Mouse (Mus musculus) MEL (cell line): Measurements from ENCODE around the gene Fkbp5. TPM values are rescaled to one million over a fixed set of nuclear protein-coding genes. Genes with fewer than 3 reads are reported as not detected.
A peak's percentile ranks its signal among the peaks of the same experiment; 100 is the strongest.

Experiments
- DNase-seq: peaks from one replicate; pipeline ENCODE4 v3.0.0; 2011; ENCODE audit warnings: low read depth, low spot score
- H3K27ac ChIP-seq: 2 replicates; pipeline ENCODE4 v1.5.1; 2012; ENCODE audit warnings: low read depth, mild to moderate bottlenecking, control low read depth, low read length, moderate library complexity; ENCODE audit not compliant: control insufficient read depth
- H3K27me3 ChIP-seq, 2 experiments: fragments of 150-350 bp in 1 of 2; sonication (generic) in 1 of 2; 2 replicates each; pipeline ENCODE4 v1.6.1; 2012; ENCODE audit warnings: low read length in 2 of 2, mild to moderate bottlenecking in 2 of 2, improper control_type of control experiment in 1 of 2, moderate library complexity in 1 of 2; ENCODE audit not compliant: insufficient read depth in 2 of 2, control insufficient read depth in 1 of 2
- H3K36me3 ChIP-seq, 2 experiments: 2 replicates each; pipeline ENCODE4 v1.6.1; 2012 to 2014; ENCODE audit warnings: low read length in 2 of 2, improper control_type of control experiment in 1 of 2, inconsistent platforms in 1 of 2, mild to moderate bottlenecking in 1 of 2; ENCODE audit not compliant: insufficient read depth in 2 of 2, control insufficient read depth in 1 of 2
- H3K4me1 ChIP-seq, 2 experiments: fragments of 150-350 bp in 1 of 2; sonication (generic) in 1 of 2; 2 replicates each; pipeline ENCODE4 v1.6.1; 2012; ENCODE audit warnings: low read length in 2 of 2, improper control_type of control experiment in 1 of 2, mild to moderate bottlenecking in 1 of 2; ENCODE audit not compliant: insufficient read depth in 2 of 2, control insufficient read depth in 1 of 2
- H3K4me3 ChIP-seq, 2 experiments: fragments of 150-350 bp in 1 of 2; sonication (generic) in 1 of 2; 2 replicates each; pipeline ENCODE4 v1.5.1; 2012; ENCODE audit warnings: low read depth in 2 of 2, low read length in 2 of 2, mild to moderate bottlenecking in 2 of 2, moderate library complexity in 2 of 2, control low read depth in 1 of 2, improper control_type of control experiment in 1 of 2; ENCODE audit not compliant: control insufficient read depth in 1 of 2, insufficient read depth in 1 of 2
- H3K79me2 ChIP-seq: 2 replicates; pipeline ENCODE4 v1.6.1; 2012; ENCODE audit warnings: mild to moderate bottlenecking, low read length, moderate library complexity; ENCODE audit not compliant: control insufficient read depth, poor library complexity, insufficient read depth
- H3K9ac ChIP-seq: 2 replicates; pipeline ENCODE4 v1.6.1; 2012; ENCODE audit warnings: low read depth, mild to moderate bottlenecking, control low read depth, low read length, moderate library complexity; ENCODE audit not compliant: control insufficient read depth, poor library complexity, severe bottlenecking
- H3K9me3 ChIP-seq: fragments of 150-350 bp; sonication (generic); replicated peaks from 2 replicates; pipeline ENCODE4 v1.6.1; 2012; ENCODE audit warnings: mild to moderate bottlenecking, low read length, improper control_type of control experiment, moderate library complexity; ENCODE audit not compliant: insufficient read depth
- BHLHE40 ChIP-seq: IDR thresholded peaks from 2 replicates; pipeline ENCODE4 v1.6.1; 2012; ENCODE audit warnings: low read depth, mild to moderate bottlenecking, inconsistent platforms, low read length, improper control_type of control experiment, borderline replicate concordance
- CTCF ChIP-seq, 3 experiments: IDR thresholded peaks in 2 of 3; conservative IDR thresholded peaks in 1 of 3; 2 replicates each; pipeline ENCODE4 v1.5.1; 2011 to 2012; ENCODE audit warnings: low read length in 3 of 3, low read depth in 2 of 3, mild to moderate bottlenecking in 2 of 3, improper control_type of control experiment in 1 of 3, inconsistent platforms in 1 of 3, mixed read lengths in 1 of 3, moderate library complexity in 1 of 3; ENCODE audit not compliant: control insufficient read depth in 1 of 3, insufficient read depth in 1 of 3, poor library complexity in 1 of 3, severe bottlenecking in 1 of 3
- EP300 ChIP-seq, 2 experiments: IDR thresholded peaks; 2 replicates each; pipeline ENCODE4 v1.6.1; 2011; ENCODE audit warnings: improper control_type of control experiment in 2 of 2, low read length in 2 of 2, low read depth in 1 of 2, mild to moderate bottlenecking in 1 of 2
- ETS1 ChIP-seq: IDR thresholded peaks from 2 replicates; pipeline ENCODE4 v1.6.1; 2012; ENCODE audit warnings: low read depth, mild to moderate bottlenecking, inconsistent platforms, low read length, improper control_type of control experiment, moderate library complexity
- GABPA ChIP-seq: IDR thresholded peaks from 2 replicates; pipeline ENCODE4 v1.6.1; 2012; ENCODE audit warnings: low read depth, mild to moderate bottlenecking, inconsistent platforms, low read length, improper control_type of control experiment, moderate library complexity
- JUND ChIP-seq: IDR thresholded peaks from 2 replicates; pipeline ENCODE4 v1.6.1; 2011; ENCODE audit warnings: low read depth, mild to moderate bottlenecking, improper control_type of control experiment, low read length
- MYC ChIP-seq: IDR thresholded peaks from 2 replicates; pipeline ENCODE4 v1.6.1; 2011; ENCODE audit warnings: low read depth, mild to moderate bottlenecking, low read length, improper control_type of control experiment, moderate library complexity
- NELFE ChIP-seq: IDR thresholded peaks from 2 replicates; pipeline ENCODE4 v1.6.1; 2011; ENCODE audit warnings: low read depth, low read length, improper control_type of control experiment
- POLR2AphosphoS2 ChIP-seq: IDR thresholded peaks from 2 replicates; pipeline ENCODE4 v1.6.1; 2011; ENCODE audit warnings: low read length, improper control_type of control experiment
- RCOR1 ChIP-seq: IDR thresholded peaks from 2 replicates; pipeline ENCODE4 v1.6.1; 2012; ENCODE audit warnings: low read depth, mild to moderate bottlenecking, inconsistent platforms, low read length, improper control_type of control experiment
- SIN3A ChIP-seq: IDR thresholded peaks from 2 replicates; pipeline ENCODE4 v1.6.1; 2012; ENCODE audit warnings: low read length, improper control_type of control experiment, inconsistent platforms
- TAL1 ChIP-seq: IDR thresholded peaks from 2 replicates; pipeline ENCODE4 v1.6.1; 2012; ENCODE audit warnings: mild to moderate bottlenecking, inconsistent platforms, low read length, moderate library complexity, mixed read lengths
- TBP ChIP-seq: IDR thresholded peaks from 2 replicates; pipeline ENCODE4 v1.8.0; 2011; ENCODE audit warnings: low read depth, low read length, improper control_type of control experiment
- USF1 ChIP-seq: IDR thresholded peaks from 2 replicates; pipeline ENCODE4 v1.6.1; 2014; ENCODE audit warnings: low read depth, mild to moderate bottlenecking, inconsistent platforms, low read length, improper control_type of control experiment, moderate library complexity
- USF2 ChIP-seq, 2 experiments: IDR thresholded peaks; 2 replicates each; pipeline ENCODE4 v1.6.1; 2011 to 2012; ENCODE audit warnings: improper control_type of control experiment in 2 of 2, low read length in 2 of 2, borderline replicate concordance in 1 of 2, inconsistent platforms in 1 of 2, low read depth in 1 of 2, mild to moderate bottlenecking in 1 of 2; ENCODE audit not compliant: insufficient read depth in 1 of 2
- ZC3H11A ChIP-seq: IDR thresholded peaks from 2 replicates; pipeline ENCODE4 v1.6.1; 2012; ENCODE audit warnings: low read depth, mild to moderate bottlenecking, inconsistent platforms, low read length, improper control_type of control experiment
- ZKSCAN1 ChIP-seq: IDR thresholded peaks from 2 replicates; pipeline ENCODE4 v1.6.1; 2012; ENCODE audit warnings: low read depth, mild to moderate bottlenecking, inconsistent platforms, low read length, improper control_type of control experiment, moderate library complexity
- ZMIZ1 ChIP-seq: IDR thresholded peaks from 2 replicates; pipeline ENCODE4 v1.6.1; 2012; ENCODE audit warnings: low read depth, mild to moderate bottlenecking, inconsistent platforms, low read length, improper control_type of control experiment, moderate library complexity
- ZNF384 ChIP-seq: IDR thresholded peaks from 2 replicates; pipeline ENCODE4 v1.6.1; 2012; ENCODE audit warnings: low read depth, mild to moderate bottlenecking, inconsistent platforms, low read length, improper control_type of control experiment
- polyA plus RNA-seq, 2 experiments: library from polyadenylated mRNA; stranded (reverse) in 1 of 2; unstranded in 1 of 2; fragments of >175 nt in 1 of 2; fragments of >200 nt in 1 of 2; gene quantifications; 2 replicates each; pipeline versions ENCODE4 v1.2.1 to v1.2.4; 2012; ENCODE audit warnings: low replicate concordance in 2 of 2, low read depth in 1 of 2; ENCODE audit not compliant: insufficient read length in 2 of 2, insufficient read depth in 1 of 2, missing spikeins in 1 of 2
- total RNA-seq: library from RNA; depleted of rRNA; stranded (reverse); fragments of 300-350 nt; gene quantifications from 2 replicates; pipeline ENCODE4 v1.2.3, GENCODE M21; 2012; rRNA removed

The Fkbp5 gene
- 16.5 and 16.6 TPM in 2 replicates for total RNA-seq
- 100 to 1,000 TPM in 1 of 2 experiments, 10 to 100 TPM in 1; 44.3 to 184 TPM for polyA plus RNA-seq

GRCm38 (mm10) chr17:28517441-28517955 is at the start of gene Fkbp5:
Gene Fkbp5 (minus strand): TSS chr17:28517527.
- H3K9me3 ChIP-seq: no peaks in the 10 kb centered on the region
- H3K36me3 ChIP-seq: peaks cover 0 to 14% of the 10 kb centered on the region in 2 experiments; a peak in 2 of 4 replicates
- no peaks in the 10 kb centered on the region for H3K27me3 ChIP-seq
- peaks cover 0 to 32% of the 10 kb centered on the region in 2 experiments; a peak in 3 of 4 replicates for H3K4me1 ChIP-seq
- peak within 1 kb of the TSS; percentile 75 for H3K9ac ChIP-seq
- DNase-seq: peak; percentile 71
- no peaks in the 10 kb centered on the region; the same call in 1 of the 2 replicates for H3K79me2 ChIP-seq
- peak within 1 kb of the TSS; percentile 52 to 87 for H3K4me3 ChIP-seq
- peak within 1 kb of the TSS; percentile 89 for H3K27ac ChIP-seq
- TF ChIP-seq POLR2AphosphoS2: no peak
- no peak for TF ChIP-seq ZMIZ1
- no peak for TF ChIP-seq JUND
- TF ChIP-seq MYC: no peak
- no peak for TF ChIP-seq CTCF (IDR thresholded peaks at IDR 0.05 in 2 of 3, conservative IDR thresholded peaks at IDR 0.05 in 1 of 3; ENCODE audit: control insufficient read depth in 1 of 3, insufficient read depth in 1 of 3, low read depth in 2 of 3, low read length in 3 of 3, poor library complexity in 1 of 3, severe bottlenecking in 1 of 3)
- TF ChIP-seq NELFE: no peak
- TF ChIP-seq ZNF384: no peak
- no peak for TF ChIP-seq TAL1
- TF ChIP-seq ZKSCAN1: no peak
- no peak for TF ChIP-seq ETS1
- no peak for TF ChIP-seq ZC3H11A
- peak; percentile 87 for TF ChIP-seq USF1
- peak; percentile 71; the same call in 1 of the 2 replicates for TF ChIP-seq BHLHE40
- TF ChIP-seq USF2 (IDR thresholded peaks at IDR 0.05; ENCODE audit: borderline replicate concordance in 1 of 2, insufficient read depth in 1 of 2, low read depth in 1 of 2, low read length in 2 of 2): peak; percentile 17 to 31; a peak in 1 of 4 replicates

GRCm38 (mm10) chr17:28565181-28565580 is 47.9 kb upstream of the Fkbp5 start:
- Histone ChIP-seq H3K4me1 (no peaks in the 10 kb centered on the region), H3K4me3 (no peak overlapping the region), H3K27ac (no peak overlapping the region), H3K9me3 (no peaks in the 10 kb centered on the region), H3K9ac (no peak overlapping the region), H3K27me3 (peaks cover 2 to 4% of the 10 kb centered on the region in 2 experiments), H3K36me3 (no peaks in the 10 kb centered on the region), H3K79me2 (no peaks in the 10 kb centered on the region)
- no peak for DNase-seq
- no peak for TF ChIP-seq GABPA
- no peak for TF ChIP-seq MYC
- no peak for TF ChIP-seq JUND
- TF ChIP-seq POLR2AphosphoS2: no peak
- TF ChIP-seq EP300 (IDR thresholded peaks at IDR 0.05; ENCODE audit: low read depth in 1 of 2, low read length in 2 of 2): no peak
- no peak for TF ChIP-seq SIN3A
- no peak for TF ChIP-seq RCOR1
- TF ChIP-seq ZC3H11A: no peak
- TF ChIP-seq TBP: no peak
